Mouse (Mus musculus): ENCODE data around the gene Zbtb9. TPM values are rescaled to one million over a fixed set of nuclear protein-coding genes. Genes with fewer than 3 reads are reported as not detected.
A peak's percentile ranks its signal among the peaks of the same experiment; 100 is the strongest.
"Not testable (repeated sequence)": the region's sequence is repeated elsewhere in the genome, so short reads cannot be mapped to it uniquely, and the experiment has no call there.

The Zbtb9 gene
- 1 to 10 TPM; 8.0 to 9.6 TPM for total RNA-seq (2021)
- long read RNA-seq, experiment 1, partial matches to known transcripts = 0 of 5 reads
- long read RNA-seq, experiment 1, other reads (novel, unspliced or antisense) = 3 of 5 reads
- long read RNA-seq, experiment 2, transcript Zbtb9-201 (2 exons, 2,796 nt) = major isoform, 10 of 32 reads
- long read RNA-seq, experiment 2, partial matches to known transcripts = 9 of 32 reads
- long read RNA-seq, experiment 2, other reads (novel, unspliced or antisense) = 13 of 32 reads

- peak; percentile 92 to 93 for DNase-seq (ENCODE audit: low spot score in 2 of 2)
Observed at GRCm38 (mm10) chr17:26972703-26973574, at the start of gene Zbtb9. Zbtb9 (plus strand) TSS chr17:26973167.

- not testable (repeated sequence) for DNase-seq (ENCODE audit: low spot score in 2 of 2)
Observed at GRCm38 (mm10) chr17:26925414-26925813, 47.6 kb upstream of the Zbtb9 start.

GRCm38 (mm10) chr17:26931795-26932194 is 41.2 kb upstream of the Zbtb9 start:
- not testable (repeated sequence) for DNase-seq (ENCODE audit: low spot score in 2 of 2)

GRCm38 (mm10) chr17:26932839-26933398 is 40.0 kb upstream of the Zbtb9 start, which contains the start of gene Phf1:
Phf1 (plus strand) TSS chr17:26933052.
- DNase-seq (ENCODE audit: low spot score in 2 of 2) = peak; percentile 97 to 98

- DNase-seq (ENCODE audit: low spot score in 2 of 2) = no peak
Observed at GRCm38 (mm10) chr17:26933419-26933818, 39.5 kb upstream of the Zbtb9 start.

DNA sequence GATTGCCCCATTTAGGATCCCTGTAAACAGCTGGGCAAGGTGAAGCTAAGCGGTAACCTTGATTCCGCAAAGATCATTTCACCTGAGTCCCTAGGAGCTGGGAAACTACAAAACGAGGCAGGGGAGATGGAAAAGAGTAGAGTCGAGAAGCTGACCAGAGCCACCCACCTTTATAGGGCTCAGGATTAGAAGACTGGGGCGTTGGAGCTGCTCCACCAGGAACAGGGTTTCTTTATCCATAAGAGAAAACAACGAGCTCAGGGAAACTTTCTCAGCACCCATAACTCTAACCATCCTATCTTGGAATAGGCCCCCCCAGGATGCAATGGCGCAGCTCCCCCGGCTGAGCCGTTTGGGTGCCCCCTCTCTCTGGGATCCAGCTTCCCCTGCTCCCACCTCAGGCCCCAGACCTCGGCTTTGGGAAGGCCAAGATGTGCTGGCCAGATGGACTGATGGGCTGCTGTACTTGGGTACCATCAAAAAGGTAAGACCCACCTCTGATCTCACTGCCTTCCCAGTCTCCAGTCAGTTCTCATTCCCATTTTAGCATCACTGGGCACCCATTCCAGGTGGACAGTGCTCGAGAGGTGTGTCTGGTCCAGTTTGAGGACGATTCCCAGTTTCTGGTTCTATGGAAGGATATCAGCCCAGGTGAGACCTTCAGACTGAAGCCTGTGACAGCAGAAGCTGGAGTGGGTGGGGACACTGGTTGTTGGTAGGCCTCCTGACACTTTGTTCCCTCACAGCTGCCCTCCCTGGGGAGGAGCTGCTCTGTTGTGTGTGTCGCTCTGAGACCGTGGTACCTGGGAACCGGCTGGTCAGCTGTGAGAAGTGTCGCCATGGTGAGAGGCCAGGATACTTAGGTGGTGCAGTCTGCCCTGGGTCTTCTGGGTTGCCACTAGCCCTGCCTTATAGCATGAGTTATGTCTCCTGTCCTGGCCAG is 38.8 kb upstream of the Zbtb9 start:
- no peak for DNase-seq (ENCODE audit: low spot score in 2 of 2)

GRCm38 (mm10) chr17:26935027-26935426 is 37.9 kb upstream of the Zbtb9 start:
- no peak for DNase-seq (ENCODE audit: low spot score in 2 of 2)

DNA sequence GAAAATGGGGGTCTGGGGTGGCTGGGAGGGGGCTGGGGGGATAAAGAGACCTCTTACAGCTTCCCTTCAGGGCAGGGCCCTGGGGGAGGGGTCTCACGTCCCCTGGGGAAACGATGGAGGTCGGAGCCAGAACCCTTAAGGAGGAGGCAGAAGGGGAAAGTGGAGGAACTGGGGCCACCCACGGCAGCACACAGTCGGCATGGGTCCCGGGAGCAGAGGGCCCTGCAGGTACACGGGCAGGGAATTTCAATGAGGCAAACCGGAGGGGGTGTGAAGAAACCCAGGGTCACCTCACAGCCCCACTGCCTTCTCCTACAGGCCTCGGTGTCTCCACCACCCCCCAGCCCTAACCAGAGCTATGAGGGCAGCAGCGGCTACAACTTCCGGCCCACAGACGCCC is 36.5 kb upstream of the Zbtb9 start:
- no peak for DNase-seq (ENCODE audit: low spot score in 2 of 2)

GRCm38 (mm10) chr17:26936921-26937695 is 35.9 kb upstream of the Zbtb9 start:
- no peak for DNase-seq (ENCODE audit: low spot score in 2 of 2)

- no peak for DNase-seq (ENCODE audit: low spot score in 2 of 2)
Observed at GRCm38 (mm10) chr17:26937883-26938695, 34.9 kb upstream of the Zbtb9 start.

- DNase-seq (ENCODE audit: low spot score in 2 of 2) = no peak
Observed at GRCm38 (mm10) chr17:26938731-26939130, 34.2 kb upstream of the Zbtb9 start.

- peak; percentile 89 to 99 for DNase-seq (ENCODE audit: low spot score in 2 of 2)
Observed at GRCm38 (mm10) chr17:26939178-26939972, 33.6 kb upstream of the Zbtb9 start, which contains the start of gene Cuta. Cuta (minus strand) TSS chr17:26939569.

DNA sequence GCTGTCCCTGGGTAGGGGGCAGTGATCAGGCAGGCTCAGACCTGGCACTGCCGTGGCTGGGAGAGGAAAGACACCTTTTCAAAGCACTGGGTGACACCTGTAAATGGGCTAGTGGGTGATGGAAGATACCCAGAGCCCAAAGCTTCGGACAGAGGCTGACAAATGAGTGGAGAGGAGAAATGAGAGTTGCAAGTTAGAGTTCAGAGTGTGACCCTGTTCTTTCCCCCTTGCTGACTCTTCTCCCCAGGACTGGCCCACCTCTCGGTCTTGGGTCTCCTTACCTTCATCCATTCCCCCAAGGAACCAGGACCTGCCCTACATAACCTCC is 33.0 kb upstream of the Zbtb9 start:
- DNase-seq (ENCODE audit: low spot score in 2 of 2) = no peak

DNA sequence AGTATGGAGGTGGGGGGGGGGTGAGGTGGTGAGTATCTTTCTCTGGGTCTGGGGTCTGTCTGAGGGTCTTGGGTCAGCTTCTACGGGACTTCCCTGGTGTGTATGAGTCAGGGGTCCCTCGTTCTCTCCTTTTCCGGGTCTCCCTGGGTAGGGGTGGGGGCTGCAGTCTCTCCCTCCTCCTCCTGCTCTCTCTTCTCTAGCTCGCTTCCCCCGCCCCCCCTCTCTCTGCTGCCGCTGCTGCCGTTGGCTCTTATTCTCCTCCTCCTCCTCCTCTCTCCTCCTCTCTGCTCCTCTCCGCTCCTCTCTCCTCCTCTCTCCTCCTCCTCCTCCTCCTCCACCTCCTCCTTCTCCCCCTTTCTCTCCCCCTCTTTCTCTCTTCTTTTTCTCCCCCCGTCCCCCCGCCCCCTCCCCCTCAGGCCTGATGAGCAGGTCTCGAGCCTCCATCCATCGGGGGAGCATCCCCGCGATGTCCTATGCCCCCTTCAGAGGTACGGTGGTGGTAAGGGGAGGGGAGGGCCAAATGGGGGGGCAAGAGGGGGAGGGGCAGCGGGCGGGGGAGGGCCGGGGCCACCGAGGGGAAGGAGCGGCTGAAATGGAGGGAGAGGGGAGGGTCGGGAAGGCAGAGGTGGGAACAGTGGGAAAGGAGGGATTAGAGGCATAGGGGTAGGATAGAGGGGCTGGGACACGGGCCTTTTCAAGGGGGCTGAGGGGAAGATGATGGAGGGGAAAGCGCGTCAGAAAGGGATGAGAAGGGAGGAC is 31.8 kb upstream of the Zbtb9 start, which contains the start of gene Syngap1:
Gene Syngap1, plus strand, starts transcription at position 223 of the 759 bp plus-strand sequence.
- DNase-seq (ENCODE audit: low spot score in 2 of 2) = no peak

- DNase-seq (ENCODE audit: low spot score in 2 of 2) = no peak
Observed at GRCm38 (mm10) chr17:26941841-26942570, 31.0 kb upstream of the Zbtb9 start.

GRCm38 (mm10) chr17:26945824-26946495 is 27.0 kb upstream of the Zbtb9 start:
- no peak for DNase-seq (ENCODE audit: low spot score in 2 of 2)

All from adrenal gland, postnatal 4 days (tissue).